Mouse (Mus musculus): ENCODE data around the gene Rhbdf2.
"Not testable (repeated sequence)": the region's sequence is repeated elsewhere in the genome, so short reads cannot be mapped to it uniquely, and the experiment has no call there.

Gene Rhbdf2

GRCm38 (mm10) chr11:116626299-116627071, at the start of gene Rhbdf2:
TSS of gene Rhbdf2 (minus strand) at chr11:116627019.
- DNase-seq: no peak

GRCm38 (mm10) chr11:116676175-116676976, 49.6 kb upstream of the Rhbdf2 start:
- no peak for DNase-seq

DNA sequence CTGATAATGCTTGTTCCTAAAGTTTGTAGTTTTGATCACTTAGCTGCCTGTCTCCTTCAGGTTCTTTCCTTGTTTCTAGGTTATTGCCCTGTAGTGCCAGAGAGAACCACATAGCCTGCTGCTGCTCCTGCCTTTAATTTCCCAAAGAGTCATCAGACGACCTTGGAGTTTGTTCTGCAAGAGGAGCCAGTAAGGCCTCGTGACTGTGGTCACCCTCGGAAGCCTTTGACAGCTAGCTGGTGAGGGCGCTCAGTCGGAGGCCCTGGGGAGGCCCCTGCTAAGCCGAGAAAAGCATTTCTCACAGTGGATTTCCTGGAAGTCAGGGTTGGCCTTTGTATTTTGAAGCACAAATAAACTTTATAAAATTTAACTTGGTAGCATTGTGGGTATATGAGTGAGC, 48.6 kb upstream of the Rhbdf2 start:
- DNase-seq: not testable (repeated sequence)

- no peak for DNase-seq
Measured at GRCm38 (mm10) chr11:116674616-116675379, 48.0 kb upstream of the Rhbdf2 start.

DNA sequence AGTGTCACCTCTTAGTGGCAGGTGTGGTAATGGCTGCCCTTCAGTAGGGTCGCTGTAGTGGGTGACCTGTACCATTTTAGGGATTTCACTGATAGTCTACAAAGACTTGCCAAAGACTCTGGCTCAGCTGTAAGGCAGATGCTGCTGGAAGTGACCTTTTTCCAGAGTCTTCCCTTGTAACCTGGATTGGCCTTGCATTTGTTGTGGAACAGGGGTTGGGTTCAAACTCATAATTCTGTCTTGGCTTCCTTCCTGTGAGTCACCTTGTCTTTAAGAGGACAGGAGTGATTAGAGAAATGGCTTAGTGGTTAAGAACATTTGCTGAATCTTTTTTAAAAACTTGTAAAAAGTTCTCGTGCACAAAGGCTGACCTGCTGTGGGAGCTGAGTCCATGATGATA, 46.6 kb upstream of the Rhbdf2 start:
- DNase-seq: no peak

GRCm38 (mm10) chr11:116672595-116672994, 45.8 kb upstream of the Rhbdf2 start:
- no peak for DNase-seq

DNA sequence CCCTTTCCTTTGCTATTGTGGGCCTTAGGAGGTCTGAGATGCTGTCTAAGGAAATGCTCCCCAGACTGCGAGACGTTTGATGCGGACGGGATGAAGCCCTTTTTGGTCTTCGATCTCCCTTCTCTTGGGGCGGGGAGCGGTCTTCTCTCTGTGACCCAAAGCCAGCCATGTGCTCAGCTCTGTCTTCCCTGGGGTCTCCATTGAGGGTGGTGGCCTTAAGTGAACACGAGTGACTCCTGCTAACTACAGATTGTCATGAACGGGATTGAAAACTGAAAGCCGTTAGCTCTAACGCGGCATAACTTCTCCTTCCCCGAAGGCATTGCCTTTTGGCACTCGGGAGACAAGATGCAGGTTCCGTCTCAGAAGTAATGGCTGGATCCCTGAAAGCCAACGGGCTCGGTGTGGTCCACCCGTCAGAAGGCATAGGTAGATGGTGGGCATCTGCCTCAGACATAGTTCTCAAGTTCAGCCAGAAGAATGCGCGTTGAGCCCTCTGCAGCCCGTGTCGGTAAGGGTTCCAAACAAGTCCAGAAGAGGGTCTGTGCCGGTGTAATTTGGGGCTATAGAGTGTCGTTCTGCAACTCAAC, 45.1 kb upstream of the Rhbdf2 start:
- DNase-seq: no peak

- DNase-seq: peak; percentile 97
Measured at GRCm38 (mm10) chr11:116671112-116671844, 44.5 kb upstream of the Rhbdf2 start.

- DNase-seq: no peak
Measured at GRCm38 (mm10) chr11:116670386-116670785, 43.6 kb upstream of the Rhbdf2 start.

- DNase-seq: no peak
Measured at GRCm38 (mm10) chr11:116669787-116670365, 43.1 kb upstream of the Rhbdf2 start.

DNA sequence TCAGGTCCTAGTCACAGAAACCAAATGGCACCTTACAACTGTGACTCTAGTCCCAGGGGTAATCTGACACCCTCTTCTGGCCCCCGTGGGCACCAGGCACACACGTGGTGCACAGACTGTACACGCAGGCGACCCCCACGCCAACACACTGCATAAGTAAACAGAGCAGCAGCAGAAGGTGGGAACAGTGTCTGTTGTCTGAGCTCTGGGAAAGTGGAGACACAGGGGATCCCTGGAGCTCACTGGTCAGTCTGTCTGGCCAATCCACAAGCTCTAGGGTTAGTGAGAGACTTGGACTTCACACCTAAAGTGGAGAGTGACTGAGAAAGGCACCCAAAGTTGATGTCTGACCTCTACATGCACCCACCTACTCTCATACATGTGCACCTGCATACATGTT, 42.5 kb upstream of the Rhbdf2 start:
- DNase-seq: no peak

- no peak for DNase-seq
Measured at GRCm38 (mm10) chr11:116668839-116669238, 42.0 kb upstream of the Rhbdf2 start.

DNA sequence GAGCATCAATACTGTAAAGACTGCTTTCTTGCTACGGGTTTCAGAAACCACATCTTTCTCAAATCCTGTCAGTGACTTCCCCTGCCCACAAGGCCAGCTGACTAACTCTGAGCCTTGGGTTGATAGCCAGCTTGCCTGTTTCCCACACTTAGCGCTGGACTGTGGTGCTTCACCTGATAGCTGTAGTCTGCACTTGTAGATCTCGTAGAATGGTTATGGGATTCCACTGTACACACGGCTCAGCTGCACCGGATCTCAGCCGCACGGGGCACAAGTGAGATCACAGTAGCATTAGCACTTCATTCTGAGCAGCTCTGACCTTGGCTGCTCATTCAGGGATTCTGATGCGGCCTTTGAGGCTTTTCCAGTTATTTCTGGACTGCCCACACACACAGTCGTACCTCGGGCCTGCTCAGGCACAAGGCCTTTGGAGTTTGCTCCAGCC, 41.6 kb upstream of the Rhbdf2 start:
- DNase-seq: no peak

- no peak for DNase-seq
Measured at GRCm38 (mm10) chr11:116667930-116668329, 41.1 kb upstream of the Rhbdf2 start.

DNA sequence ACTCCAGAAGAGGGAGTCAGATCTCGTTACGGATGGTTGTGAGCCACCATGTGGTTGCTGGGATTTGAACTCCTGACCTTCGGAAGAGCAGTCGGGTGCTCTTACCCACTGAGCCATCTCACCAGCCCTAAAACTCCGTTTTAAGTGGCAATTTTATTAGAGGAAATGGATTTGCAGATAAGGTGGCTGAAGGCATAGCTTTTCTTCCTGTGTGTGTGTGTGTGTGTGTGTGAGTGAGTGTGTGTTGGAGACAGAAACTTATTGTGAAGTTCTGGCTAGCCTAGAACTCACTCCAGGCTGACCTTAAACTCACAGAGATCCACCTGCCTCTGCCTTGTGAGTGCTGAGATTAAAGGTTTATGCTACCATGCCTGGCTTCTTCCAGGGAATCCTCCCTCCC, 40.2 kb upstream of the Rhbdf2 start:
- not testable (repeated sequence) for DNase-seq

DNA sequence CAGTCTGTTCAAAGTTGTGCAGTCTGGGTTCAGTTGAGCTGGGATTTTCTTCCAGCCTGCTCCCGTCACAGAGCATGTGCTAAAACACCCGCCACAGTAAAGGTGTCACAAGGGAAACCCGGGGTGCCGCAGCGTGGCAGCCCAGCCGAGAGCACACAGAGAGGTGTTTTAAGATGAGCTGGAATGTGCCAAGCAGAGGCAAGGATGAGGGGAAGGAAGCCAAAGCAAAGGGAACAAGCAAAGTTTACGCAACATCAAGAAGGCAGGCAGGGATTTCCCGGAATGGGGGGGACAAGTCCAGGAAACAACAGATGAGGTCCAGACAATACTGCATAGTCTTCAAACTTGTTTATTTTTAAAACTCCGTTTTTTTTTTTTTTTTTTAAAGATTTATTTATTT, 39.7 kb upstream of the Rhbdf2 start:
- no peak for DNase-seq

- no peak for DNase-seq
Measured at GRCm38 (mm10) chr11:116665289-116665688, 38.5 kb upstream of the Rhbdf2 start.

DNA sequence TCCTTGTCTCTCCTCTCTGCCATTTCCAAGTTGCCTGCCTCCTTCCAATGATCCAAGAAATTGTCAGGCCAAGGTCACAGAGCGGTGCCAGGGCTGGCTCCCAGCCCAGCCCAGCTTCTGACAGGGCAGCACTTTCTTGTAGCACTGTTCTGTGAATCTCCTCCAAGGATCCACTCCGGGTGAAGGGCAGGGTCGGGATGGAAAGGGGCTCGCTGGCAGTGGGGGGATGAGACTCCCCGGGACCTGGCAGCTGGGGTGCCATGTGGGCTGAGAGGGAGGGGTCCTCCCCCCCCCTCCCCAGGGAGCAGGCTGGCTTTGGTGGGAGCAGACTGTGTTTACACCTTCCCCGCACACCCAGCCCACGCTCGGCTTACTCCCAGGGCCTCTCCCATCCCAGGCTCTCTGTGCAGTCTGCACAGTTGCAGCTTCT, 35.1 kb upstream of the Rhbdf2 start:
- peak; percentile 36 for DNase-seq

- peak; percentile 48 for DNase-seq
Measured at GRCm38 (mm10) chr11:116661291-116661947, 34.6 kb upstream of the Rhbdf2 start.

- no peak for DNase-seq
Measured at GRCm38 (mm10) chr11:116660181-116660580, 33.4 kb upstream of the Rhbdf2 start.

DNA sequence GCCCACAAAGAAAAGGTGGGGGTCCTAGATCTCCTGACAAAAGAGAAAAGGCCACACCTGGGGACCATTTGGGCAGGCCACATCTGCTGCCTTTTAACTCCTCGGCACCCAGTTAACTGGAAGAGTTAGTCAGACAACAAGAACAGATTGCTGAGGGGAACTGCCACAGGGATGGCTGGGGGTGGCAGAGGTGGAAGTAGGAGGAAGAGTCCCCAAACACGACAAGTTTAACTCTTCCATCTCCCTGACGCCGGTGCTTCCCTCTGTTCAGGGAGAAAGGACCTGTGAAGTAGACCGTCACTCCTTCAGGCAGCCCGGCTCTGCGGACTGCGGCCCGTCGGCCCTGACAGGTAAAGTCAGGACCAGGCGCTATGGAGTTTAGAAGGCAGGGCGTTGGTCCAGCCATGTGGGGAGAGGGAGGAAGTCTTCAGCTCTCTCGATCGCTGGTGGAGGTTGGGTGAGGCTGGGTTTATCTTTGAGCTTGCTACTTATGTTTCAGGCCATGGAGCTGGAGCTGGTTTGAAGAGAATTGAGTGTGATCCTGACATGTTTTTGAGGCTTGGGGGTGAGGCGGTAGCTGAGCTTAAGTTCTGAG, 32.3 kb upstream of the Rhbdf2 start:
- DNase-seq: no peak

Data from right cerebral cortex, postnatal 4 days (tissue).